Mouse (Mus musculus) yolk sac, embryonic 10.5 days (tissue): ENCODE data around the gene Zic1.

Experiments used
- DNase-seq: peaks from one replicate; pipeline ENCODE4 v3.0.0-alpha.2; 2017; ENCODE audit warnings: low spot score

The Zic1 gene

DNA sequence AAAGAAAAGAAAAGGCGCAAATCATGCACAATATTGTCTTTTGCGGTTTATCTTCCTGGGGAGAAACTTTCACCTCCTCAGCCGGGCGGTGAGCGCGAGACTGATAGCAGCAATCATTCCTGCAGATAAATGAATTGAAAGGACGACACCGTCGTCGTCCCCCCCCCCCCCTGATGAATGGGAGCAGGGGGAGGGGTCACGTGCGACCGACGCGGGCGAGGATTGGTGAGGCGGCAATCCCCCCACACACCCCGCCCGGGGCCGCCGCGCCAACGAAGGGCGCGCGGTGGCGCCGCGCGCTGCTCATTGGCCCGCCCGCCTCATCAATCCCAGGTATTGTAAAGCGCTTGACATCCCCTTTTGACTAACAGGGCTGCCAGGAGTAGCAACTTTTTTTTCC lies at the start of gene Zic1:
Gene Zic1 (minus strand): TSS at position 147 of the 400 bp plus-strand sequence.
- DNase-seq: no peak

DNA sequence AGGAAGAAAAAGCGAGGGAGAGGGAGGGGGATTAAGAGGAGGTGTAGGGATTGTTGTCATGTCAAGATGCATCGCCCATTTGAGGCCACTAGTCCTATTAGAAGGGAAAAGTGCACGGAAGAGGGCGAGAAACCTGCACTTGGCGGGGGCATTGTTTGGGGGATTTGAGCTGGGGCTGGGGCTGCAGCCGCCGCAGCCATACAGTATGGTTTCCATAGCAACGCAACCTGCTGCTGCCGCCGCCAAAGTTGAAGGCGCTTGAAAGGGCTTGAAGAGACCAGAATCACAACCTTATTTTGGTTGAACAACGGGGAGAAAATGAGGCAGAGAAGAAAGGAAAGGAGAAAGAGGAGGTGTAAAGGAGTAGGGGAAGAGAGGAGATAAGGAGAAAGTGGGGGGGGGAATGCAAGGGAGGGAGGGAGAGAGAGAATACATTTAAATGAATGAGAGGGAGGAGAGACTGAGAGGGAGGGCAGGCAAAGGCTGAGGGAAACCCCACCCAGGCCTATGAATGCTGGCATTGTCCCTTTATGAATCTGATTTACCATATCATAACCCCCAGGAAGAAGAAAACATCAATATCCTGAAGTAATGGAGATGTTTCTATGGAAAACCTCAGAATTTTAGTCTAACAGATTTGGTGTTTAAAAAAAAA lies 48.5 kb upstream of the Zic1 start:
- no peak for DNase-seq

GRCm38 (mm10) chr9:91409771-91410170 lies 44.2 kb upstream of the Zic1 start:
- DNase-seq: no peak

DNA sequence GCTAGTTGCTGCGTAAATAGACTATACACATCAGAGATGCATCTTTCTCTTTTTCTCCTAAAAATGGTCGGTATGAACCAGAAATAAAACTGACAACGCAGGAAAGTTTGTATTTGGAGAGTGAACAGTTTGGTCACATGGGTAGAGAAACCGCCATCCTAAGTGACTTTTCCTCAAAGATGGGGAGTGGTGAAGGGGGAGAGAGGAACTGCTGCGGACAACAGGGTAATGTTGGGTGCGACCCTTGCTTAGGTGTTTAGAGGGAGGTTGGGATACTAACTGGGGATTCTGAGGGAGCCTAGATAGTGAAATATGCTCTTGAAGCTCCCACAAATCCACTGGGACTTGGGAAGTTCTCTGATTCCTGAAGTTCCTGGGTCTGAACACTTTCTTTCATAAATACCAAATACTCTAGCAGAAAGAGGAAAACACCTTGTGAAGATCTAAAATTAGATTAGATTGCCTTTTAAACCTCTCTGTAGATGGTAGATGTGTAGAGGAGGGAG lies 40.7 kb upstream of the Zic1 start:
- DNase-seq: no peak

DNA sequence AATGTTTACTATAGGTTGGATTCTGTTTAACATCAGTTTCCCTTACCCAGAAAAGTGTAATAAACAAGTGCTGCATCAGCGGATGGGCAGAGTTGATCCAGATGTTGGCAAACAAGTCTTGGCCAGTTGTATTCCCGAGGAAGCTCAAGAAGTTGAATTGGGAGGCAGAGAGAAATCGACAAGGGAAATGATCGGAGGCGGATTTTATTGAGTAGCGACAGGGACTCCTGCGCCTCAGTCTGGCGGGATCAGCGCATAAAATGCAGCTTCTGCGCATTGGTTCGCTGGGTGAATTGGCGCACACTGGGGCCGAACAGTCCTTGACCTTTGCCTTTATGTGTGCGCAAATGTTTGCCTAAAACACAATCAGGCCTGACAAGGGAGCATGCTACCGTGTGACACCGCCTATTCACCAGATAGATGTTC lies 40.2 kb upstream of the Zic1 start:
- no peak for DNase-seq

GRCm38 (mm10) chr9:91404905-91405752 lies 39.5 kb upstream of the Zic1 start:
- DNase-seq: no peak

- no peak for DNase-seq
Observed at GRCm38 (mm10) chr9:91404229-91404628, 38.6 kb upstream of the Zic1 start.

DNA sequence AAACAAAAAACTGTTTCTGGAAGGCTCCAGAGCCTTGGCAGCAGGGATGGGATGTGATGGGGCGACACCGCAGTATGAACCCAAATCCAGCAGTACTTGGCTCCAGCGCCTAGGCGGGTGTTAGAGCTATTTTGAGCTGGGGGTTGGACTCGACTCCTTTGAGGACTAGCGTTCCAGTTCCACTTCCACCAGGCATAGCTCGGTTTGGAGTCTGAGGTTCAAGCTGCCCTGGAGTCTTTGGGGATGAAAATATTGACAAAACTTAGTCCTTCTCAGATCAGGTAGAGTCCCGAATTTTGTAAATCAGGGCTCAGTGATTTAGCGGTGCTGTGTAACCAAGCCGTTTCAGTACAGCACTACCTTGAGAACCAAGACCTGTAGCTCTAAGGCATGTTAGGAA lies 35.9 kb upstream of the Zic1 start:
- DNase-seq: no peak

DNA sequence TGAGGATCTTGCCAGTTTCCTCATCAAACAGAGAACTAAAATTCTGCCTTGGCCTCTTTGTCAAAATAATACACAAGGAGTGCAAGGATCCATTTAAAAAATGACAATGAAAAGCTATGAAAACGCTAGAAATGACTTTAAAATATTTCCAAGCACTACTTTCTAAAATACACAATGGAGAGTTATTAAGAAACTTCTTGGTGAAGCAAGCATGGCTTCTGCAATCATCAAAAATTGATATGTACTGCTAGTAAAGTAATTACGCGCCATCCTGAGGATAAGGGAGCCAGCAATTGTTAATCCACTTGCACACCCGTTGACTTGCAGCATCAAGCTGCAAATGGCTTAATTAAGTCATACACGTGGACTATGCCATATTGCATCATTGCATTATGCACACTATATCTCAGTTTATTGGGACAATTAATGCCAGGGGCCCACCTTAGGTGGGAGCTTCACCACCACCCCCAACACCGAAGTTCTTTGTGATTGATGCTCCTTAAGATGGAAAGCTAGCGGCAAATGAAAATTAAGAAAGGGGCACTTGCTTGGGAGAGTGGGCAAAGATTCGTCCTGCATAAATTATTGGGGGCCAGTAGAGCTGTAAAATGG lies 35.0 kb upstream of the Zic1 start:
- no peak for DNase-seq

DNA sequence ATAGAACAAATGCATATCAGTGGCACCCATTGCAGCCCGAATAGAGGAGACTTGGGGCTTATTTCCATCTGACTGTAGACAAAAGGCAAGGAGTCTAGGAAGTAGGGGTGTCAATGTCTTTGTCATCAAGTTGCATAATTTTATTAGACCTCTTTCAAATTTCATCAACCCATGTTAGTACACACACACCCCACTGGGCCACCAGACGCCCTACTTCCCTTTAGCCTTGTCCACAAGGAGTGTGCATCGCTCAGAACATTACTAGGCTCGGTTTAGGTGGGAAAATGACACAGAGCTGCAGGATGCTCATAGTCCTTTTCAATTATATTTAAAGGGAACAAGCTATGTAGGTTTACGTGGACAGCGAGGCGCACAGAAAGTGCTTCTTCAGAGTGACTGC lies 34.4 kb upstream of the Zic1 start:
- no peak for DNase-seq

DNA sequence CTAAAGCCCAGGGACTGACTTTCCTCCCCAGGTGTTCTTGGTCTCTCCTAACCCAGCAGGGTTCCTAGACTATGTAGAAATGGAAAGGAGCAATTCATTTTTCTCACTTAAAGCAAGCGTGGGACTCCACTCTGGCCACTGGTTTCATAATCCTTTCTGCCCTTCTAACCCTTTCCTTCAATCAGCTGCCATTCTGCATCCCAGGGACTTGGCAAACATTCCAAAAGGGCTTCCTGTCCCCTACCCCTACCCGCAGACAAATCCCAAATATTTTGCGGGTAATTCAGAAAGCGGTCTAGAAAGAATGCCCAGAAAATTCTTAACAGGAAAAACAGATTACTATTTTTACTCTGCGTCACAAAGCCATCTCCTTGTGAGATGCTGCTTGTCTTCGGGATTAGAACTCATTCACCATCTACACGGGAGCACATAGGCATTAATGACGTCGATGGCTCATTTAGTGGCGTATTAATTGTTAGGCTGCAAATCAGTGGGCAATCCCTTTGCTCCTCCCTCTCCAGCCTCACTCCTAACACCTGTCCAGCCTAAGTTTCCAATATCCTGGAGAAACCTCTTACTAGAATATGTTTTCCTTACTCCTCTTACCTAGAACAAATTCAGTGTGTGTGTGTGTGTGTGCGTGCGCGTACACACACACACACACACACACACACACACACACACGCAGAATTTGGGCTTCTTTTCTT lies 29.6 kb upstream of the Zic1 start:
- DNase-seq: no peak

- DNase-seq: no peak
Observed at GRCm38 (mm10) chr9:91394211-91394646, 28.6 kb upstream of the Zic1 start.

- DNase-seq: no peak
Observed at GRCm38 (mm10) chr9:91393376-91394068, 27.9 kb upstream of the Zic1 start.

DNA sequence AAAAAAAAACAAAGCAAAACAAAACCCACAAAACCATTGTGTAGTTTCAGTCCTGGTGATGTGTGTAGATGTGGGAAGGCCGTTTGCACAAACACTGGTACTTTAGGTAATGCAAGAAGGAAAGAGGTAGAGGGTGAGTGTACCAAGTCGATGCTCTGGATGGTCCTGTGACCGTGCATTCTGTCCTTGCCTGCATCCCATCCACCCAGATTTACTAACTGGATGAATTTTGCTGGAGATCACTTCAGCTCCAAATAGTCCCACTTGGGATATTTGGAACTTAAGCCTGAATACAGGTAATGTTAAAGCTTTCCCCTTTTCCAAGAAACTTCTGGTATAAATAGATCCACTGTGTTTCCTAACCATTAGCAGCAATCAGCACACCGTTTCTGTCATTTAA lies 22.6 kb upstream of the Zic1 start:
- no peak for DNase-seq

DNA sequence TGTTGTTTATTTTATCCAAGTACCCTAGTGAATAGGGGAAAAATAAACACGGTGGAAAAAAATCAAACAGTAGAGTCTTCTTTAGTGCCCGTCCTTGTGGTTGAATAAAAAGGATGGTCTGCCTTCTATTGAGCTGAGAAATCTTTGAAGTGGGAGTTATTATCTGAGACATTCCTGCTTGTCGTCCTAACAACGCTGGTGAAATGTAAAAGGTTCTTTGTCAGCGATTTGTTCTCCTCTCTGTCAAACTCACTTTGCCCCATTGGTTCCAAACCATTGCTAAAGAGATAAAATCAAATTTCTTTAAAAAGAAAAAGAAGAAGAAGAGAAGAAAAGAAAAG lies 22.1 kb upstream of the Zic1 start:
- DNase-seq: no peak

- DNase-seq: no peak
Observed at GRCm38 (mm10) chr9:91386891-91387739, 21.5 kb upstream of the Zic1 start.

DNA sequence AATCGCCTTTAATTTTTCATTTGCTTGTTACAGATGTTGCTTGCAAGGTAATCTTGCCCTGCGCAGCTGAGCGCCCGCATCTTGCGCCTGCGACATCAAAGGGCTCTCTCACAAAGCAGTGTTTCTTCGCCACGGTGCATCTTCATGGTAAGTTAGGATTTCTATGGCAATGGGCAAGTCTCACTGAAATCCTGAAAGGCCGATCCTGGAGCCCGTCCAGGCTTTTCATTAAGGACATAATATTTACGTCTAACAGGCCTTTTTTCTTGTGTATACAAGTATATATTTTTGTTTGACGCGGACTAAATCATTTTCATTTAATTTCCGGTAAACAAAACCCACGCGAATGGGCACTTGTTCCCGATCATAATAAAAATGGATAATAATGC lies 20.9 kb upstream of the Zic1 start:
- DNase-seq: no peak

- no peak for DNase-seq
Observed at GRCm38 (mm10) chr9:91385561-91386430, 20.2 kb upstream of the Zic1 start.

DNA sequence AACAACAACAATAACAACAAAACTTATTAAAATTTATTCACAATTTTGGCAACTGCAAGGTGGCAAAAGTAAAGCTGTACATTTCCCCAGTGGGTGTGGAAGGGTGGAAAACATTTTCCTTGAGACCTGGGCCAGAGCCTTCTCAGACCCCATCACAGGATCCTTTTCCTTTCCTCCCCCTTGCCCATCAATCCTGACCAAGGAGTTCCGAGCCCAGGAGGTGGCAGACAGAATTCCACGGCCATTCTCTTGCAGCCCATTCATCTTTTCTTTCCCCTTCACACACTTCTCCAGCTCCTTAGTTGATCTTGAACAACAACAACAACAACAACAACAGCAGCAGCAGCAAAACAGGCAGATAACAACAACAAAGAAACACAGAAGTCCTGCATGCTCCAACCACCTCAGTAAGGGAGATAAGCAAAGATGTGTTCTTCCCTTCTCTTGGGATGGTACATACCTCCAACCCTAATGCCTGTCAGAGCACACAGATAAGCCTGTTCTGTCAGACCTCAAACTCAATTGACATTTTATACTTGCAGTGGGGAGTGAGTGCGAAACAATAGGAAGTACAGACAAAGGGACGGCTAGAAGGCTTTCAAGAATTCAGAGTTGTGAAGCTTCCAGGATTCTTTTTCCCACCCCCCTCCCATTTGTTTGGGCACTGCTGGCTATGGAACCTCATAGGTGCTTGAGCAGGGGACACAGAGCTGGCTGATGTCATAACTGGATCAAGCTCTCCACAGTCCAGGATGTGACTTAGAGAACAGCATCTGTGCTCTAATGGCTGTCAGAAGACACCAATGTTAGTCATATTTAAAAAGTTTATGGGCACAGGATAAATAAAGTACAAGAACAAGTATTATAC lies 19.3 kb upstream of the Zic1 start:
- DNase-seq: no peak
